Mouse (Mus musculus): ENCODE results near the gene Dnajc5.

Gene Dnajc5

DNA sequence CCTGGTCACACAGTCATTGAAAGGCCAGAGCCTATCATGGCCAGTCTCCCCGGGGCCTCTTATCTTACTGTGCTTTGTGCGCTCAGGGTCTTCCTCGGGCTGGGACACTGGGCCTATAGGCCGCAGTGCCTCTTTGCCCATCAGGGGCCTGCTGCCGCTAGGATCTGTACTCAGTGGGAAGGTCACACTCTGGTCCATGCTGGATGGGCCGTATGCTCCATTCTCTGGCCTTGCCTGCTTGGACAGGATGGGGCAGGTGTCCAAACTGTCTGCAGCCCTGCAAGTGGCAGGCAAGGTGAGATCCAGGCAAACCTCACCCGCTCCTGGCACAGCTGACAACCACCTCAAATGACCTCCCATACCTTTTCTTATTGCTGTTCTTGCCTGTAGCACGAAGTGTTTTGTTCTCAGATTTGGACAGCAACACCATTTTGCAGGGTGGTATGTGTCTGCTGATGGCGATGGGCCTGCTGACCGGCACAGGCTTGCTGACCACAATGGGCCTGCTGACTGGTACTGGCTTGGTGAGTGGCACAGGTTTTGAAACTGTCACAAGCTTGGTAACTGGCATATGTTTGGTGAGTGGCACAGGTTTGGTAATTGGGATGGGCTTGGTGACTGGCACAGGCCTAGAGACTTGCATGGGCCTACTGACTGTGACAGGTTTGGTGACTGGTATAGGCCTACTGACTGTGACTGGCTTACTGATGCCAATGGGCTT is 68.9 kb downstream of the Dnajc5 start:
- TF ChIP-seq GATA4 (IDR thresholded peaks at IDR 0.05; ENCODE audit: insufficient replicate concordance, low read length): no peak

DNA sequence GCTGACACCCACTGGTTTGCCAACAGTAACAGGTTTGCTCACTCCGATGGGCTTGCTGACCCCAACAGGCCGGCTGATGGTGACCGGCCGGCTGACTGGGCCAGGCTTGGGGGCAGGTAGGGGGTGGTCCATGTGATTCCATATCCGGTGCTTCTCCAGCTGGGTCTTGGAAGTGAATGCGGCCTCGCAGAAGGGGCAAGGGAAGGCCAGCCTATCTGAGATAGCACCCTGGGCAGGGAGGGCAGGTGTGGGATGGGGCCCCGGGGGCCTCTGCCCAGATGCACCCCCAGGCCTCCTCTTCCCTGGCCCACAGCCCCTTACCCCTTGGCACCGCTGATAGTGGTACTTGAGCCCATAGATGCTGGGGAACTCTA is 69.4 kb downstream of the Dnajc5 start:
- TF ChIP-seq GATA4 (IDR thresholded peaks at IDR 0.05; ENCODE audit: insufficient replicate concordance, low read length): no peak

DNA sequence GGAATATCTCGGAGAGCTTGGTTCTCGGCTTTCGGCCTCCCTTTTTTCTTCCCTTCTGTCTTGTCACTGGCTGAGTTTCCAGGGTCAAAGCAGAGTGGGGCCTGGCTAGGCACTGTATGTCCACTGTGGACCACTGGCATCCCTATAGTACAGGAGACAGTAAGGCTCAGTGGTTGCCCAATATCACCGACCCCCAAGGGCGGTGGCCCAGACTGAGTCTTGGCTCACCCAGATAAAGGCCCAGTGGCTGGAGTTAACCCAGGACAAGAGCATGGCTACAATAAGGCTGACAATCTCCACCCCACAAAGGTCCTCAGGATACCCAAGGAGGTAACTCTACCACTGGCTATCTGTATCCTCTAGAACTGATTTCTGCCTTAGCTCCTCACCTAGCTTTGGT is 70.2 kb downstream of the Dnajc5 start:
- no peak for TF ChIP-seq GATA4 (IDR thresholded peaks at IDR 0.05; ENCODE audit: insufficient replicate concordance, low read length)

DNA sequence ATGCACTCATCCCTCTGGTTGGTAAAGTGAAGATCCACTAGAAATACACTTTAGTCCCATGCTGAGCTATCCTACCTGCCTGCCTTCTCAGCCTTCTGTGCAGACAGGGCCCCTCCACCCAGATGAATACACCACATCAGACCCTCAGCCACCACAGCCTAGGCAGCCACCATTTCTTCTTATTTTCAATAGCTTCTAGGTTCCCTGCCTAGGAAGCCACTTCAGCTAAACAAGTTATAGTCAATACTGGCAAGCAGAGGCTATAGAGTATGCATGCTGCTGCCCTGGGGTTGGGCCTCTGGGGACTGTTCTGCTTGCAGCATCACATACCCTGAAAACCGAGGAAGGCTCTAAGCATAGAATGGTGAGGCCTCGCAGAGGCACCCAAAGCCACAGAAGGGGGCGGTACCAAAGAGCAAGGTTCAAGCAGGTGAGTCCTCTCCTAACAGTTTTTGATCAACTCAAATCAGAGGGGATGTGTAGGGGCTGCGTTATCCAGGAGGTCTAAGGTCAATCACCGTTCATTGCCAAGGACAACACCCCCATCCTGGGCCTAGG is 71.3 kb downstream of the Dnajc5 start, which contains the start of gene Prpf6:
Gene Prpf6 (plus strand): TSS at position 341 of the 558 bp plus-strand sequence.
- TF ChIP-seq GATA4 (IDR thresholded peaks at IDR 0.05; ENCODE audit: insufficient replicate concordance, low read length): no peak

DNA sequence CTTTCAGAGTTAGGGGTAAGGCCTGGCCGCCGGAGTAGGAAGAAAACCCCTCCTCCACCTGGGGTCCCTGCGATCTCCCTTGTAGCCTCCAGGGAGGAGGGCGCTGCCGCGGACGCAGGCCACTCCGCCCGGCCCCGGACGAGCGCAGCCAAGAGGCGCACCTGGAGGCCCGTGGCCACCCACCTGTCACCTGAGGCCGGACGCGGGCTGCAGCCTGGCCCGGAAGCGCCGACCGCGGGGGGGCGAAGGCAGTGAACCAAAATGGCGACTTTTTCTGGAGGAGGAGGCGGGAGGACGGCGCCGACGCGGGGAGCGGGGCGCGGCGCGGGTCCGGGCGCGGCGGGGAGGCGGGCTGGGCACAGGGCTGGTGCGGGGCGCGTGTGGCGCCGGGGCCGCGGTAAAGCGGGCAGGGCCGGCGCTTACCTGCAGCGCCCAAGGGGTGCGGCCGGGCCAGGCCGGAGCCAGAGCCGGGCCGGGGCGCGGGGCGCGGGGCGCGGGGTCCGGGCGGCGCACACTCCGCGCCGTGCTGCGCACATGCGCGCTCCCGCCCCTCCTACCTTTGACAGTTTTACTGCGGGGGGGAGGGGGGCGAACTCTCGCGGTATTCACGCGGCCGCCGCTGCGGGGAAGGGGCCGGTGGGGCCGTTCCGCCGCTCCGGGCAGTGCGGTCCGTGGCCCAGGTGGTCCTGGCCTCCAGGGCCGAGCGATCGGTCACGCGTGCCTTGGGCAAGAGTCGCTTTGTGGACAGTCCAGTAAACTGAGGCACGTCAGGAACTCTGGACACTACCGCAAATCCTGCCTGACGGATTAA is 72.2 kb downstream of the Dnajc5 start, which contains the start of gene Zfp512b:
Gene Zfp512b (minus strand): TSS at position 573 of the 811 bp plus-strand sequence.
- TF ChIP-seq GATA4 (IDR thresholded peaks at IDR 0.05; ENCODE audit: insufficient replicate concordance, low read length): no peak

DNA sequence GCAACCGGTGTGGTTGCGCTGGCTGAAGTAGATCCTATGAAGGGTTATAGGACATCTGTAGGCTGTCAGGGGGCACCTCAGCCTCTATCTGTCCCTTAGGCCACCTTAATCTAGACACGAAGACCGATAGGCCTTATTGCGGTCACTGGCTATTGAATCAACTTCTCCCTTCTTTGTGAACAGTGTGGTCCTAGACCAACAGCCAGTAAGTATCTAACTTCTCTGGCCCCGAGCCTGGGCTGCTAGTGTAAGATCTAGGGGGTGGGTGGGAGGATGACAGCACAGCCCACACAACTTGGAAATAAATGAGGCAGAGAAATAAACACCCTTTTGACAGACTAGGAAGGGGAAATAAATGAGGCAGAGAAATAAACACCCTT is 72.7 kb downstream of the Dnajc5 start:
- no peak for TF ChIP-seq GATA4 (IDR thresholded peaks at IDR 0.05; ENCODE audit: insufficient replicate concordance, low read length)

DNA sequence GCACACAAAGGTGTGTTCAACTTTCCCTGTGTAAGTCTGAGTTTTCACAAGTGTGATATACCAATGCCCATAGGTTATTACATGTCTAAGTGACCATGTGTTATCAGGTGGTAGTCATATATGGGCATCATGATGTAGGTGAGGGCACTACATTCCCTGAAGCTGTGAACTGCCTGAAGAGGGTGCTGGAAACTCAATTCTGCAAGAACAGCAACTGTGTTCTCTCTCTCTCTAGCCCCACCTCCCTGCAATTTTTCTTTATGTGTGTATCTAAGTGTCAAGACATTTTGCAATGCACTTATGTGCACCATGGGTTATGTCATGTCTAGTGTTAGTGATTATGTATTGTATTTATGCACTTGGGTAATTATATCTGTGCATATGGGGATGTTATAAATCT is 73.7 kb downstream of the Dnajc5 start:
- TF ChIP-seq GATA4 (IDR thresholded peaks at IDR 0.05; ENCODE audit: insufficient replicate concordance, low read length): no peak

DNA sequence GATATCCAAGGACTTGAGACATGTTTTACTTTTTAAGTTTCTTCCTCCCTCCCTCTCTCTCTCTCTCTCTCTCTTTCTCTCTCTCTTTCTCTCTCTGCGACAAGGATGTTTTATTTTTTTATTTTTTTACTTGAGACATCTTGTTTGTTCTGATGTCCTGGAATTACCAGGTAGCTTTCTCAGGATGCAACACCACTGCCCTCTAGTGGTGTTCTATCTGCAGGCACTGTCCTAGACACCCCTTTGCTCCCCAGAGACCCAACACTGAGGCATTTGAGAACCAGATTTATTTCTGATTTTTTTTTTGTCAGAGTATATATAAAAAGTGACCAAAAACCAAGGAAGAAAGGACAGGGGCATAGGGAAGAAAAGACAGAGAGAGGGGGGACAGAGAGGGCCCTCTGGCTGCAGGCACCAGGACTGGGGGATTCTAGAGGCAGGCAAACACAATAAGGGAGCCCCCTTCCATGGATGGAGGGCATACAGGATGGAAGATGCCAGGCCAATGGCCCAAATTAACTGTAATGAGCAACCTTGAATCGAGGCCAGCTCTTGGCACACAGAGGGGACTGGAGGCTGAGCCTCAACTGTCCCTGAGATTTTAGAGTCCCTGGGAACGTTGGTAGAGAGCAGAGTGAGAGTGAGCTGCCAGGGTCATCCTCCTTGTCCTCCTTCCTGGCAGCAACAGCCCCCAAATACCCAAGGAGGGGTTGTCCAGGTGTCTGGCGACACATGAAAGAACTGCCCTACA is 74.8 kb downstream of the Dnajc5 start:
- no peak for TF ChIP-seq GATA4 (IDR thresholded peaks at IDR 0.05; ENCODE audit: insufficient replicate concordance, low read length)

DNA sequence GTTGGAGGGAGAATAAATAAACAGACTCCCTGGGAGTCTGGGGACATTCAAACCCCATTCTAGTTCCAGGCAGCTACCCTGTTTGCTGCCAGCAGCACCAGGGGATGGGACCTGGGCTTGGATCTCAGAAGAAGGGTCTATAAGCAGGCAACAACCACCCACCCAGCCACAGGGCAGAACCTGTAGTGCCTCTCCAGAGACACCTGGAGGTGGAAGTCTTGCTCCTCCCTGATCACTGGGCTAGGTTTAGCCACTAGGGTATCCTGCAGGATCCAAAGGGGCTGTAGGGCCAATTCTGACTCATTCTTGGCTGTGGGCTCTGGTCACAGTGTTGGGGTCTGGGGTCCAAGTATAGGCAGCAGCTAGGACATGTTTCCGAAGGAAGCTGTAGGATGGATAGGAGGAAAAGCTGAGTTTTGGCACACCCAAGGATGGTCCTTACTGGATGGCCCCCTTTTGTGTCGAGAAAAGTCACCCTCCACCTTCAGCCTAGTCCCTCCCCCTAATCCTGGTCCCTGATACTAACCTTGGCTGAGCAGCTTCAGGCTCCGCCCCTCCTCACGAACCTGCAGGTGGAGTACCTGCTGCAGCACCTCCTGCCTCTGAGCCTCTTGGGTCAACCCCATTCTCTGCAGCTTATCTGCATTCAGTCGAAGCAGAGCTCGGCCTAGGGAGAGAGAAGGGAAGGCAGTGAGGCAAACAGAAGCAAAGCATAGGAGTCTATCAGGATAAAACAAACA is 76.1 kb downstream of the Dnajc5 start:
- no peak for TF ChIP-seq GATA4 (IDR thresholded peaks at IDR 0.05; ENCODE audit: insufficient replicate concordance, low read length)

DNA sequence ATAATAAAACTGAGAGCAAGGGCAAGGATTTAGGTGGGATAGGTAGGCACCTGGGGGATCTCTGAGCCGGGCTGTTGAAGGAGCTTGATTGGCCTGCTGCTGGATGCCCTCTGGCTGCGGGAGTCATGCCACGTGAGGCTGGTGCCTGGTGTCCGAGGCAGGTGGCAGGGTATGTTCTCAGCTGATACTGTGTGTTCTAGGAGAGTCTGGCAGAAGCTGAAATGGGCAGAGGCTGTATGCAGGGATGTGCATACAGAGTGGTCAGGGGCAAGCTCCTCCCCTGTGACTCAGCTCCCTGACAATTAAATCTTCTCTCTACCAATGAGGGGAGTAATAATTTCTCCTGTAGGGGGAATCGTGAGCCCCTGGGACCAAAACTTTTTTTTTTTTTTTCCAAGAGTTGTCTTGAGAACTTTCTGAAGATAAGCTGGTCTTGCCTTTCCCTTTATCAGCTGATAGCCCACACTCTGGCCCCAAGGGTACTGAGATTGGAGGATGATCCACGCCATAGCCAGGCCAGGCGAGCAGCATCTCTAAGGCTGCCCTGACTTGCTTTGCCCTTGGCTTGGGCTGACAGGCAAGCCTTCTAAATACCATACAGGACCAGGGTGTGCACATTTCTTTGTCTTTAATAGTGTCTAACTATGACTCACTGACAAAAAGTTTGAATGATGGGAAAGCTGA is 77.2 kb downstream of the Dnajc5 start:
- TF ChIP-seq GATA4 (IDR thresholded peaks at IDR 0.05; ENCODE audit: insufficient replicate concordance, low read length): no peak

DNA sequence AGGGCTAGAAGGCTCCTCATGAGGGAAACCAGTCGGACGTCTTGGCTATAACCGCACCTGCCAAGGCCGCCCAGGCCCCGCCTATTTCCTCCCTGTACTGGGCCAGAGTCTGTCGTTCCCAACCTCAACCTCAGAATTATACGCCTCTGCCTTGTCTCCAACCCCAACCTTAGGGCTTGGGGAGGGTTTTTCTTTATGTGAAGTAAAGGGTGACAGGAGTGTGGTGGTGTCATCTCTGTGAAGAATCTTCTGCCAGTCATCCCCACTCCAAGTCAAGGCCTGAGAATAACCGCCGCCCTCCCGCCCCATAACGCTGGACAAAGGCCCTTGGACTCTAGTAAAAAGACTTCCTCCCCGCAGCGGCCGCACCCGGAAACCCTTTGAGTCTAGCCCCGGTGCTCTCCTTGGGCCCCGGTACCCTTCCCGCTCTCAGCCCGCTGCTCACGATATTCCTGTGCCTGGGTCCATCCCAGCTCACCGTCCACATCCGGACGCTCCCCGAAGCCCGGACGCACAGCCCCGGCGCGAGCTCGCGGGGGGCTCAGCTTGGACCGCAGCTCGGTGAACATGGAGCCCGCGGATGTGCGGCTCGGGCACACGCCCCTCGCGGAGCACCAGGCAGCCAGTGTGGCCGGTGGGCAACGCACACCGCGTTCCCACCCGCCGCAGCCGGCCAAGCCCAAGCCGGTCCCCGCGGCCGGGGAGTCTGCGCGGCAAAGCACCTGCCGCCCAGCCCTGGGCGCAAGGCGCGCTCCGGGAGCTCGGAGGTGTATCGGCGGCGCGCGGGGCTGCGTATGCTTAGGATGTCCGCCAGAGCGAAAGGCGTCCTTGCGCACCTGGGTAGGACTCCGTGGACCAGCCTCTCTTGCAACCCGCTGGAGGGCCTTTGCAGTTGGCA is 78.4 kb downstream of the Dnajc5 start, which contains the start of gene Samd10:
Gene Samd10 (minus strand): TSS at position 759 of the 898 bp plus-strand sequence.
- TF ChIP-seq GATA4 (IDR thresholded peaks at IDR 0.05; ENCODE audit: insufficient replicate concordance, low read length): no peak

DNA sequence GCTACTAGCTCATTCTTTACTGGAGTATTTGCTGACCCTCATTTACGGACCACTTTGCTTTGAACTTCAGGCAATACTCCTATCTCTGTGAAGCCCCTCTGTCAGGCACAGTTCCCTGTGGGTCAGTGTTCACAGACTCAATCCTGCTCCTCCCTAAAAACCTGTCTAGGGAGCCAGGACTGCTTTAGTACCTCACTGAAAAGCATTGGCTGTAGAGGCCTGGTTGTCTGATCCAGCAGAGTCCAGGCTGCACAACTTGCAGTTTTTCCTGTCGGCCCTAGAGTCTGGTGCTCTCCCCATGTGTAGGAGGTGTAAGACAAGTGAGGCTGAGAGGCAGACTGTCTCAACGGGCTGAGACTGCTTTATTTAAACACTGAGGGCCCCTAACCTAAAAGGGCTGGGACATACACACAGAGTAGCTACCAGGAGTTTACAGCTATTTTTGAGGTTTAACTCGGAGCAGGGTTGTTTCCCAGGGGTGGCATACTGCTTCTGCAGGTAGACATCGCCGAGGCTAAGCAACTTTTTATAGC is 80.0 kb downstream of the Dnajc5 start:
- TF ChIP-seq GATA4 (IDR thresholded peaks at IDR 0.05; ENCODE audit: insufficient replicate concordance, low read length): no peak
